Mouse (Mus musculus): ENCODE results near the gene Ucma. TPM values are rescaled to one million over a fixed set of nuclear protein-coding genes. Genes with fewer than 3 reads are reported as not detected.
"Not testable (repeated sequence)": the region's sequence is repeated elsewhere in the genome, so short reads cannot be mapped to it uniquely, and the experiment has no call there.

Ucma gene
- 0.39 and 0.48 TPM in 2 replicates for polyA plus RNA-seq (2016; fragmentation: Nextera tagmentation; extraction: Ambion mirVana)

- Histone ChIP-seq H3K27me3 (replicated peaks; ENCODE audit: low read depth, poor library complexity, severe bottlenecking) (no peaks in the 10 kb centered on the region), H3K4me1 (peaks cover 22% of the 10 kb centered on the region), H3K9me3 (no peaks in the 10 kb centered on the region), H3K36me3 (replicated peaks) (no peaks in the 10 kb centered on the region), H3K27ac (replicated peaks) (peak within 1 kb of the TSS; percentile 41; the same call in 1 of the 2 replicates), H3K4me3 (no peak within 1 kb of the TSS)
- WGBS: 68% methylated on average over 5 of the region's 5 CpGs
- no peak for DNase-seq (ENCODE audit: low spot score)
Measured at GRCm38 (mm10) chr2:4975807-4976206, at the start of gene Ucma. Ucma (plus strand) TSS chr2:4976122.

- Histone ChIP-seq H3K9me3 (peaks cover 4% of the 10 kb centered on the region; the same call in 1 of the 2 replicates), H3K4me1 (no peaks in the 10 kb centered on the region), H3K27ac (replicated peaks) (no peak overlapping the region), H3K36me3 (replicated peaks) (peaks cover 28% of the 10 kb centered on the region), H3K27me3 (replicated peaks; ENCODE audit: low read depth, poor library complexity, severe bottlenecking) (no peaks in the 10 kb centered on the region), H3K4me3 (no peak overlapping the region)
- 89% methylated on average over 3 of the region's 3 CpGs for WGBS
- DNase-seq (ENCODE audit: low spot score): no peak
Measured at GRCm38 (mm10) chr2:4927391-4927790, 48.5 kb upstream of the Ucma start.

GRCm38 (mm10) chr2:4929230-4929629 is 46.7 kb upstream of the Ucma start:
- DNase-seq (ENCODE audit: low spot score): no peak
- H3K27ac ChIP-seq (replicated peaks): no peak overlapping the region
- 85% methylated on average over 2 of the region's 2 CpGs for WGBS
- H3K9me3 ChIP-seq: peaks cover 4% of the 10 kb centered on the region; the same call in 1 of the 2 replicates
- no peaks in the 10 kb centered on the region for H3K27me3 ChIP-seq (replicated peaks; ENCODE audit: low read depth, poor library complexity, severe bottlenecking)
- H3K4me1 ChIP-seq: no peaks in the 10 kb centered on the region
- H3K4me3 ChIP-seq: no peak overlapping the region
- H3K36me3 ChIP-seq (replicated peaks): peaks cover 34% of the 10 kb centered on the region

GRCm38 (mm10) chr2:4934516-4934915 is 41.4 kb upstream of the Ucma start:
- Histone ChIP-seq H3K27ac (replicated peaks) (no peak overlapping the region), H3K4me3 (no peak overlapping the region), H3K27me3 (replicated peaks; ENCODE audit: low read depth, poor library complexity, severe bottlenecking) (no peaks in the 10 kb centered on the region), H3K4me1 (no peaks in the 10 kb centered on the region), H3K36me3 (replicated peaks) (peaks cover 31% of the 10 kb centered on the region), H3K9me3 (0 out of 2 replicates have a peak, but pooled peaks cover 3% of the 10 kb centered on the region)
- WGBS: 90% methylated on average over 9 of the region's 9 CpGs
- no peak for DNase-seq (ENCODE audit: low spot score)

- Histone ChIP-seq H3K9me3 (0 out of 2 replicates have a peak, but pooled peaks cover 7% of the 10 kb centered on the region), H3K4me1 (no peaks in the 10 kb centered on the region), H3K36me3 (replicated peaks) (peaks cover 28% of the 10 kb centered on the region), H3K27ac (replicated peaks) (no peak overlapping the region), H3K27me3 (replicated peaks; ENCODE audit: low read depth, poor library complexity, severe bottlenecking) (no peaks in the 10 kb centered on the region), H3K4me3 (no peak overlapping the region)
- no peak for DNase-seq (ENCODE audit: low spot score)
- WGBS: 91% methylated on average over 7 of the region's 7 CpGs
Measured at GRCm38 (mm10) chr2:4937931-4938330, 38.0 kb upstream of the Ucma start.

GRCm38 (mm10) chr2:4940861-4941260 is 35.1 kb upstream of the Ucma start:
- Histone ChIP-seq H3K4me1 (no peaks in the 10 kb centered on the region), H3K27ac (replicated peaks) (no peak overlapping the region), H3K36me3 (replicated peaks) (peaks cover 22% of the 10 kb centered on the region), H3K27me3 (replicated peaks; ENCODE audit: low read depth, poor library complexity, severe bottlenecking) (no peaks in the 10 kb centered on the region), H3K4me3 (no peak overlapping the region), H3K9me3 (peaks cover 16% of the 10 kb centered on the region)
- no peak for DNase-seq (ENCODE audit: low spot score)
- 91% methylated on average over 11 of the region's 11 CpGs for WGBS

- 90% methylated on average over 8 of the region's 8 CpGs for WGBS
- not testable (repeated sequence) for DNase-seq (ENCODE audit: low spot score); H3K27ac ChIP-seq (replicated peaks); H3K9me3 ChIP-seq; H3K4me1 ChIP-seq; H3K36me3 ChIP-seq (replicated peaks); H3K4me3 ChIP-seq; H3K27me3 ChIP-seq (replicated peaks; ENCODE audit: low read depth, poor library complexity, severe bottlenecking)
Measured at GRCm38 (mm10) chr2:4949691-4950090, 26.2 kb upstream of the Ucma start.

- 88% methylated on average over 2 of the region's 2 CpGs for WGBS
- H3K27me3 ChIP-seq (replicated peaks; ENCODE audit: low read depth, poor library complexity, severe bottlenecking): no peaks in the 10 kb centered on the region
- no peak overlapping the region for H3K4me3 ChIP-seq
- H3K9me3 ChIP-seq: no peaks in the 10 kb centered on the region
- no peaks in the 10 kb centered on the region for H3K36me3 ChIP-seq (replicated peaks)
- DNase-seq (ENCODE audit: low spot score): no peak
- no peak overlapping the region for H3K27ac ChIP-seq (replicated peaks)
- no peaks in the 10 kb centered on the region for H3K4me1 ChIP-seq
Measured at GRCm38 (mm10) chr2:4950986-4951385, 24.9 kb upstream of the Ucma start.

- no peak for DNase-seq (ENCODE audit: low spot score)
- H3K27ac ChIP-seq (replicated peaks): no peak overlapping the region
- no peaks in the 10 kb centered on the region for H3K4me1 ChIP-seq
- H3K9me3 ChIP-seq: no peaks in the 10 kb centered on the region
- H3K4me3 ChIP-seq: no peak overlapping the region
- H3K36me3 ChIP-seq (replicated peaks): no peaks in the 10 kb centered on the region
- H3K27me3 ChIP-seq (replicated peaks; ENCODE audit: low read depth, poor library complexity, severe bottlenecking): no peaks in the 10 kb centered on the region
- WGBS: 90% methylated on average over 6 of the region's 6 CpGs
Measured at GRCm38 (mm10) chr2:4954216-4954760, 21.6 kb upstream of the Ucma start.

- no peaks in the 10 kb centered on the region for H3K27me3 ChIP-seq (replicated peaks; ENCODE audit: low read depth, poor library complexity, severe bottlenecking)
- no peak for DNase-seq (ENCODE audit: low spot score)
- no peaks in the 10 kb centered on the region for H3K9me3 ChIP-seq
- no peak overlapping the region for H3K27ac ChIP-seq (replicated peaks)
- no peaks in the 10 kb centered on the region for H3K4me1 ChIP-seq
- 84% methylated on average over 12 of the region's 12 CpGs for WGBS
- H3K4me3 ChIP-seq: no peak overlapping the region
- no peaks in the 10 kb centered on the region for H3K36me3 ChIP-seq (replicated peaks)
Measured at GRCm38 (mm10) chr2:4958039-4958438, 17.9 kb upstream of the Ucma start.

- WGBS: 97% methylated on average over 2 of the region's 2 CpGs
- Histone ChIP-seq H3K4me1 (no peaks in the 10 kb centered on the region), H3K4me3 (no peak overlapping the region), H3K27me3 (replicated peaks; ENCODE audit: low read depth, poor library complexity, severe bottlenecking) (no peaks in the 10 kb centered on the region), H3K36me3 (replicated peaks) (no peaks in the 10 kb centered on the region), H3K9me3 (no peaks in the 10 kb centered on the region), H3K27ac (replicated peaks) (no peak overlapping the region)
- no peak for DNase-seq (ENCODE audit: low spot score)
Measured at GRCm38 (mm10) chr2:4967806-4968205, 8.1 kb upstream of the Ucma start.

- H3K4me3 ChIP-seq: no peak overlapping the region
- no peaks in the 10 kb centered on the region for H3K27me3 ChIP-seq (replicated peaks; ENCODE audit: low read depth, poor library complexity, severe bottlenecking)
- no peak for DNase-seq (ENCODE audit: low spot score)
- H3K36me3 ChIP-seq (replicated peaks): no peaks in the 10 kb centered on the region
- H3K4me1 ChIP-seq: peaks cover 4% of the 10 kb centered on the region; the same call in 1 of the 2 replicates
- no peaks in the 10 kb centered on the region for H3K9me3 ChIP-seq
- no peak overlapping the region for H3K27ac ChIP-seq (replicated peaks)
- 69% methylated on average over 2 of the region's 2 CpGs for WGBS
Measured at GRCm38 (mm10) chr2:4969083-4969482, 6.8 kb upstream of the Ucma start.

GRCm38 (mm10) chr2:4978091-4978490 is 2.2 kb downstream of the Ucma start:
- H3K4me1 ChIP-seq: peaks cover 22% of the 10 kb centered on the region
- 14% methylated on average over 8 of the region's 8 CpGs for WGBS
- H3K9me3 ChIP-seq: no peaks in the 10 kb centered on the region
- H3K4me3 ChIP-seq: no peak overlapping the region
- H3K27me3 ChIP-seq (replicated peaks; ENCODE audit: low read depth, poor library complexity, severe bottlenecking): no peaks in the 10 kb centered on the region
- H3K27ac ChIP-seq (replicated peaks): peak overlapping the region; percentile 83
- DNase-seq (ENCODE audit: low spot score): peak; percentile 66
- H3K36me3 ChIP-seq (replicated peaks): no peaks in the 10 kb centered on the region
